Mouse (Mus musculus) layer of hippocampus, adult 18-20 months (tissue): ENCODE measurements around the gene Nr2f6. TPM values are rescaled to one million over a fixed set of nuclear protein-coding genes. Genes with fewer than 3 reads are reported as not detected.

Experiments used
- DNase-seq, 2 experiments: peaks; one replicate each; pipeline ENCODE4 v3.0.0; 2022; ENCODE audit warnings: low spot score in 2 of 2
- total RNA-seq, 2 experiments: library from RNA; stranded (reverse); gene quantifications; 2 replicates each; pipeline ENCODE4 v1.2.3; 2021

Nr2f6 gene
- total RNA-seq, 2 experiments from 2014 or later: 44.6 to 46.5 TPM

GRCm38 (mm10) chr8:71392391-71392790 lies 10.6 kb upstream of the Nr2f6 start:
- no peak for DNase-seq

GRCm38 (mm10) chr8:71391696-71392095 lies 9.9 kb upstream of the Nr2f6 start:
- no peak for DNase-seq

GRCm38 (mm10) chr8:71388267-71388666 lies 6.5 kb upstream of the Nr2f6 start:
- DNase-seq: no peak

GRCm38 (mm10) chr8:71385212-71385835 lies 3.6 kb upstream of the Nr2f6 start:
- no peak for DNase-seq

- no peak for DNase-seq
Measured at GRCm38 (mm10) chr8:71383860-71384259, 2.1 kb upstream of the Nr2f6 start.

GRCm38 (mm10) chr8:71383396-71383795 lies 1.6 kb upstream of the Nr2f6 start:
- DNase-seq: no peak

- DNase-seq: peak in 1 of 2 experiments; percentile 74
Measured at GRCm38 (mm10) chr8:71381971-71382961, 506 bp upstream of the Nr2f6 start.

- DNase-seq: no peak
Measured at GRCm38 (mm10) chr8:71380178-71381171, 1.3 kb downstream of the Nr2f6 start.

- no peak for DNase-seq
Measured at GRCm38 (mm10) chr8:71379512-71380075, 2.2 kb downstream of the Nr2f6 start.

- DNase-seq: no peak
Measured at GRCm38 (mm10) chr8:71379008-71379407, 2.8 kb downstream of the Nr2f6 start.

GRCm38 (mm10) chr8:71376423-71377030 lies 5.2 kb downstream of the Nr2f6 start:
- DNase-seq: no peak

- DNase-seq: peak in 1 of 2 experiments; percentile 46
Measured at GRCm38 (mm10) chr8:71375581-71376422, 6.0 kb downstream of the Nr2f6 start.

GRCm38 (mm10) chr8:71374616-71375206 lies 7.0 kb downstream of the Nr2f6 start:
- DNase-seq: no peak

- no peak for DNase-seq
Measured at GRCm38 (mm10) chr8:71373000-71373399, 8.8 kb downstream of the Nr2f6 start.

GRCm38 (mm10) chr8:71372427-71372826 lies 9.3 kb downstream of the Nr2f6 start:
- no peak for DNase-seq

GRCm38 (mm10) chr8:71371236-71371848 lies 10.4 kb downstream of the Nr2f6 start, which contains the start of gene Ocel1:
Gene Ocel1 (plus strand): TSS chr8:71371298.
- peak; percentile 97 to 99 for DNase-seq

- DNase-seq: no peak
Measured at GRCm38 (mm10) chr8:71370711-71371235, 11.0 kb downstream of the Nr2f6 start.
